Mouse (Mus musculus): ENCODE measurements around the gene Fance. TPM values are rescaled to one million over a fixed set of nuclear protein-coding genes. Genes with fewer than 3 reads are reported as not detected.

The Fance gene
- polyA plus RNA-seq (2014; fragmentation: Illumina TruSeq; extraction: RNeasy Lipid Tissue Mini Kit (QIAGEN cat#74804); ENCODE audit: low read depth, low replicate concordance), result 22.9 TPM

DNA sequence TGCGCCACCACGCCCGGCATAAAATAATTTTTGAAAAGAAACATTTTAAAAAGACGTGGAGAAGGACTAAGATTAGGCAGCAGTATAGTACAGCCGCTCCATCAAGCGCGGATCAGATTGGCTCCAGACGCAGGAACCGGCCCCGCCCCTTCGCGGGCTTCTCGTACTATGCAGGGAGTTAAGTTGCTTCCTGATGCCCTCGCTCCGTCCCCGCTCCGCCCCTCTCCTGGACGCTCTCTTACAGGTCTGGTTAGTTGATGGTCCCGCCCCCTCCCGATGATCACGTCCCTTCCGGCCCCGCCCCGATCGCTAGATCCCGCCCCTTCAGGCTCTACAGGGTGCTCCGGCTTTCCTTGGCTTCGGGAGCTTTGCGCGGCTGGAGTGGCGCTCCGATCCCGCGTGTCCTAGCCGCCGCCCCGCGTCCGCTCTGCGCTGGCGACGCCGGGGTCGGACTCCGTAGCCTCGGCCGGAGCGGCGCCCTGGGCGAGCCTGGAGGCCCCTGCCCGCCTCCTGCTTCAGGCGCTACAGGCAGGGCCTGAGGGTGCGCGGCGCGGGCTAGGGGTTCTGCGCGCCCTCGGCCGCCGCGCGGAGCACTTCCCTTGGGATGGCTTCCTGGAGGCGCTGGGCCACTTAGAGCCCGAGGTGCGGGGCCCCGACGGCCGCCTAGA lies at the start of gene Fance:
Gene Fance (plus strand): TSS at position 308 of the 668 bp plus-strand sequence.

DNA sequence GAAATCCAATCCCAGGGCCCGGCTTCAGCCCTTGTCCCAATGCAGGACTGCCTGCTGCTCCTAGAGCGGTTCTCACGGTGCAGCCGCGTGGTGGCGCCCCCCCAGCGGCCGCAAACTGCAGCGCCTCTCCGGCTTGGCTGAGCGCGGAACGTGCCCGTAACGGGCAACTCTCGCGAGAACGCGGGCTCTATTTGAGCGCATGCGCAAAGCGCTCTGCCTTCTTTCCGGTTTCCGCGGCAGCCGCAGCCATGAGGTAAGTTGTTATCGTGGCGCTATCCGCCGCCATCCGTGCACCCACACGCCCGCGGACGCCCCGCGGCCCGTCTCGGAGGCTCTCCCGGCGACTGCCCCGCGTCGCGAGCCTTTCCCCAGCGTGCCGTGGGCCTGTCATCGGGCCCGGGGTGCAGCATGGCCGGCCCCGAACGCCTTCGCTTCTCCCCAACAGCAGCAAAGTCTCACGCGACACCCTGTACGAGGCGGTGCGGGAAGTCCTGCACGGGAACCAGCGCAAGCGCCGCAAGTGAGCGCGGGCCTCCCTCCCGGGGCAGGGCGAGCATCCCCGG lies 15.1 kb downstream of the Fance start, which contains the start of gene Rpl10a:
Gene Rpl10a (plus strand): TSS at position 106 of the 563 bp plus-strand sequence.

DNA sequence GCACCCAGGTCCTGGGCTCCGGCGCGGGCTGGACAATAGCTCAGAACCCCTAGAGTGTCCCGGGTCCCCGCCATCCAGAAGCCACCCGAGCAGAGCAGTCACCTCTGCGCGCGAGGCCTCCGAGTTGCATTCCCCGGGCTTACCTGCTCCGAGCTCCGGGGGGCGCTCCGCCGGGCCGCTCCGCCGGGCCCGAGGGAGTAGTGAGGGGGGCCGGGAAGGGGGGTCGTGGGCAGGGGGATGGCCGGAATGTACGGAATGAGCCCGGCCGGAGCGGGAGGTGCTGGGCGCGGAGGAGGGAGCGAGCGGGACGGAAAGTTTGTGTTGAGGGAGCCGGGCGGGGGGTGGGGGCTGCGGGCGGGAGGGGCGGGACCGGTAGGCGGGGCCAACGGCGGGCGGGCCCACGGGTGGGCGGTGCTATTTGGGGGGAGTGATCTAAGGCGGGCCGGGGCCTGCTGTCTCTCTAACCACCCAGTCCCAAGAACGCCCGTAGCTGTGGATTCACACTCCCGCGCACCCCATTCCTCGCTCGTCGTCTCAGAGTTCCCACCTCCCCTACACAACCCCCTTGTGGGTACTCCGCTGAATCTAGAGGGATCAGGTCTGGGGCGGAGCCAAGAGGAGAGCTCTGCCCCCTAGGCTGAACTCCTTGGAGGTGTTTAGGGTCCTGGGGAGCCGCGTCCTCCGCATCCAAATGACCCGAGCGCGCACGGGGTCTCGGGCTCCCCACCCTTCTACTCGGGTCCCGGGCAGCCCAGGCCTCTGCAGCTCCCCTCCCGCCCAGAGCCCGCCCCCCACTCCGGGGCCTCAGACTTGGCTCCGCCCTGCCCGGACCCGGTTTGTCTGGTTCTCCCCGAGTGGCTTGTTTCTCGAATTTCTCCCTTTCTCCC lies 37.4 kb downstream of the Fance start, which contains the start of gene Tead3:
Gene Tead3 (minus strand): TSS at position 352 of the 887 bp plus-strand sequence.

DNA sequence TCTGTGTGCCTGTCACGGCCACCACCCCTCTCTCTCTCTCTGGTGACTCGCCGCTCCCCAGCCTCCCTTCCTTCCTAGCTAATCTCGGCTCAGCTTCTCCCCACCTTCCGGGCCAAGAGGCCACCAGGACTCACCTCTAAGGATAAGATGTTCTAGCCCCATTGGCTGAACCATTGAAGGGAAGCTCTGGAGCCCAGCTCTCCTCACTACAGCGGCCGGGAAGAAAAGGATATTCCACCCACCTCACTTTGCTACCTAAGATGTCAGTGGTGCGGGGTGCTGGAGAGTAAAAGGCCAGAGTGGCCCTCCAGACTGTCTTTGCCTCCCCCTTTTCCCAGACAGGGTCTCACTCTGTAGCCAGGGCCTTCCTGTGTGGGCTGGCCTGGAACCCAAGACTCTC lies 51.8 kb downstream of the Fance start, which contains the start of gene Tulp1:
Gene Tulp1 (minus strand): TSS at position 101 of the 400 bp plus-strand sequence.

Other genes with a start within 250 kb of the Fance start
- 61.6 TPM for gene Tcp11, start 232.9 kb upstream of the Fance start, polyA plus RNA-seq (2014; fragmentation: Illumina TruSeq; extraction: RNeasy Lipid Tissue Mini Kit (QIAGEN cat#74804); ENCODE audit: low read depth, low replicate concordance)
- 2.4 TPM for gene Scube3, start 171.4 kb upstream of the Fance start, polyA plus RNA-seq (2014; fragmentation: Illumina TruSeq; extraction: RNeasy Lipid Tissue Mini Kit (QIAGEN cat#74804); ENCODE audit: low read depth, low replicate concordance)
- gene Zfp523, start 136.4 kb upstream of the Fance start, polyA plus RNA-seq (2014; fragmentation: Illumina TruSeq; extraction: RNeasy Lipid Tissue Mini Kit (QIAGEN cat#74804); ENCODE audit: low read depth, low replicate concordance), result 56.6 TPM
- gene Def6, start 105.7 kb upstream of the Fance start, polyA plus RNA-seq (2014; fragmentation: Illumina TruSeq; extraction: RNeasy Lipid Tissue Mini Kit (QIAGEN cat#74804); ENCODE audit: low read depth, low replicate concordance), result 10.4 TPM
- 33.6 TPM for gene Ppard, start 80.8 kb upstream of the Fance start, polyA plus RNA-seq (2014; fragmentation: Illumina TruSeq; extraction: RNeasy Lipid Tissue Mini Kit (QIAGEN cat#74804); ENCODE audit: low read depth, low replicate concordance)
- gene Rpl10a, start 15.0 kb downstream of the Fance start, polyA plus RNA-seq (2014; fragmentation: Illumina TruSeq; extraction: RNeasy Lipid Tissue Mini Kit (QIAGEN cat#74804); ENCODE audit: low read depth, low replicate concordance), result 938 TPM
- gene Tead3, start 37.3 kb downstream of the Fance start, polyA plus RNA-seq (2014; fragmentation: Illumina TruSeq; extraction: RNeasy Lipid Tissue Mini Kit (QIAGEN cat#74804); ENCODE audit: low read depth, low replicate concordance), result 20.9 TPM
- gene Tulp1, start 51.7 kb downstream of the Fance start, polyA plus RNA-seq (2014; fragmentation: Illumina TruSeq; extraction: RNeasy Lipid Tissue Mini Kit (QIAGEN cat#74804); ENCODE audit: low read depth, low replicate concordance), result 0.57 TPM
- 208 TPM for gene Fkbp5, start 204.0 kb downstream of the Fance start, polyA plus RNA-seq (2014; fragmentation: Illumina TruSeq; extraction: RNeasy Lipid Tissue Mini Kit (QIAGEN cat#74804); ENCODE audit: low read depth, low replicate concordance)
- 4.0 TPM for gene Armc12, start 217.3 kb downstream of the Fance start, polyA plus RNA-seq (2014; fragmentation: Illumina TruSeq; extraction: RNeasy Lipid Tissue Mini Kit (QIAGEN cat#74804); ENCODE audit: low read depth, low replicate concordance)
- gene Clpsl2, start 235.9 kb downstream of the Fance start, polyA plus RNA-seq (2014; fragmentation: Illumina TruSeq; extraction: RNeasy Lipid Tissue Mini Kit (QIAGEN cat#74804); ENCODE audit: low read depth, low replicate concordance), result 1,129 TPM
- 0.83 TPM for gene Clps, start 247.2 kb downstream of the Fance start, polyA plus RNA-seq (2014; fragmentation: Illumina TruSeq; extraction: RNeasy Lipid Tissue Mini Kit (QIAGEN cat#74804); ENCODE audit: low read depth, low replicate concordance)